ENCODE assay signal across 8 mouse cellular contexts in genomic region chr3:41564471-41565213, GRCm38 (mm10). TPM values are rescaled to one million over a fixed set of nuclear protein-coding genes. Genes with fewer than 3 reads are reported as not detected.
A peak's percentile ranks its signal among the peaks of the same experiment; 100 is the strongest.
DNase-seq lines count a peak whose midpoint lies in the region; ATAC-seq and TF ChIP-seq lines count a peak whose summit lies in the region.

No protein-coding gene starts in this region.

- TF ChIP-seq POLR2A in CH12.LX (IDR thresholded peaks at IDR 0.05; ENCODE audit: low read depth, low read length) = no peak; the same call in 1 of the 2 replicates

- H3K9me3 ChIP-seq in CH12.LX (replicated peaks; ENCODE audit: low read length) = no peaks in the 10 kb centered on the region
- no peaks in the 10 kb centered on the region for H3K9me3 ChIP-seq in heart, embryonic 14.5 days (ENCODE audit: control insufficient read depth, low read length)
- no peaks in the 10 kb centered on the region for H3K9me3 ChIP-seq in liver, embryonic 13.5 days (replicated peaks)
- H3K9me3 ChIP-seq in stomach, embryonic 14.5 days (ENCODE audit: control insufficient read depth, low read depth, low read length) = no peaks in the 10 kb centered on the region

- ATAC-seq in heart, embryonic 14.5 days (ENCODE audit: insufficient number of reproducible peaks, insufficient read depth, low FRiP score, low read depth) = 0 out of 2 replicates have a peak, but pooled peaks have one; percentile 10
- ATAC-seq in liver, embryonic 13.5 days (ENCODE audit: low read depth) = peak; percentile 66
- ATAC-seq in stomach, embryonic 14.5 days (ENCODE audit: insufficient number of reproducible peaks, insufficient read depth, low FRiP score, low read depth) = peak; percentile 70

- H3K9ac ChIP-seq in CH12.LX (ENCODE audit: insufficient read depth, low read depth) = peak overlapping the region; percentile 77
- H3K9ac ChIP-seq in heart, embryonic 14.5 days (ENCODE audit: low read length) = peak overlapping the region; percentile 92
- H3K9ac ChIP-seq in liver, embryonic 13.5 days = peak overlapping the region; percentile 96
- peak overlapping the region; percentile 69 for H3K9ac ChIP-seq in stomach, embryonic 14.5 days (replicated peaks; ENCODE audit: low read depth, low read length)

- H3K36me3 ChIP-seq in CH12.LX (replicated peaks in 1 of 2; ENCODE audit: control insufficient read depth in 1 of 2, insufficient read depth in 1 of 2, low read length in 1 of 2) = no peaks in the 10 kb centered on the region
- H3K36me3 ChIP-seq in heart, embryonic 14.5 days (ENCODE audit: control insufficient read depth, insufficient read depth, low read length) = no peaks in the 10 kb centered on the region
- no peaks in the 10 kb centered on the region for H3K36me3 ChIP-seq in liver, embryonic 13.5 days
- H3K36me3 ChIP-seq in stomach, embryonic 14.5 days (ENCODE audit: control insufficient read depth, insufficient read depth, low read length) = no peaks in the 10 kb centered on the region

- in situ Hi-C loops in CH12.LX (cut with MboI; ENCODE audit: low pct_ligation_motif_present, low pct_unique_long_range_greater_than_20kb, low sequenced_read_pairs) = loop anchor here (25.0 kb wide), 1 partner anchor 202 kb away; no protein-coding TSS in a partner anchor

- H3K79me2 ChIP-seq in CH12.LX (replicated peaks; ENCODE audit: control insufficient read depth, extremely low read depth, insufficient read depth, poor library complexity, severe bottlenecking) = peaks cover 28% of the 10 kb centered on the region

- TF ChIP-seq EP300 in CH12.LX (IDR thresholded peaks at IDR 0.05; ENCODE audit: low read length) = no peak

- peak; percentile 75 for DNase-seq in CH12.LX (ENCODE audit: extremely low read depth)
- DNase-seq in c-Kit-positive CD71-negative TER-119-negative erythroid progenitor cells, embryonic 14.5 days (ENCODE audit: low read depth) = peak; percentile 47
- peak; percentile 38 for DNase-seq in fibroblast of lung, adult 2 months (ENCODE audit: low read depth)
- DNase-seq in kidney, postnatal 10 days = peak; percentile 90
- peak; percentile 67 for DNase-seq in liver, embryonic 13.5 days
- peak; percentile 45 to 84 for DNase-seq in natural killer cell, adult 2 months (ENCODE audit: low spot score in 2 of 2)

- H3K4me1 ChIP-seq in CH12.LX (ENCODE audit: control insufficient read depth in 1 of 2, insufficient read depth in 2 of 2) = peaks cover 5 to 41% of the 10 kb centered on the region in 2 experiments; a peak in 3 of 4 replicates
- peaks cover 3 to 8% of the 10 kb centered on the region in 2 experiments; a peak in 2 of 4 replicates for H3K4me1 ChIP-seq in heart, embryonic 14.5 days (ENCODE audit: control insufficient read depth in 2 of 2, insufficient read depth in 2 of 2, low read length in 2 of 2)
- H3K4me1 ChIP-seq in liver, embryonic 13.5 days (replicated peaks) = peaks cover 49% of the 10 kb centered on the region
- H3K4me1 ChIP-seq in stomach, embryonic 14.5 days (ENCODE audit: control insufficient read depth, insufficient read depth, low read length) = peaks cover 7% of the 10 kb centered on the region; the same call in 1 of the 2 replicates

- dilution Hi-C loops in CH12.LX (cut with MboI; ENCODE audit: extremely low pct_ligation_motif_present, extremely low pct_unique_long_range_greater_than_20kb, low sequenced_read_pairs) = no loop called here

- no peaks in the 10 kb centered on the region for H3K27me3 ChIP-seq in CH12.LX (replicated peaks)
- no peaks in the 10 kb centered on the region for H3K27me3 ChIP-seq in heart, embryonic 14.5 days (ENCODE audit: control insufficient read depth, insufficient read depth, low read length)
- no peaks in the 10 kb centered on the region for H3K27me3 ChIP-seq in liver, embryonic 13.5 days
- H3K27me3 ChIP-seq in stomach, embryonic 14.5 days (ENCODE audit: control insufficient read depth, insufficient read depth, low read length) = no peaks in the 10 kb centered on the region

- peak overlapping the region; percentile 78 to 91 (median 88) for H3K4me3 ChIP-seq in CH12.LX (replicated peaks in 1 of 3; ENCODE audit: low read depth in 2 of 3, low read length in 2 of 3, poor library complexity in 1 of 3)
- H3K4me3 ChIP-seq in heart, embryonic 14.5 days (ENCODE audit: control insufficient read depth in 1 of 2, insufficient read depth in 1 of 2, low read depth in 1 of 2, low read length in 2 of 2) = peak overlapping the region; percentile 70 to 86
- H3K4me3 ChIP-seq in liver, embryonic 13.5 days (replicated peaks) = peak overlapping the region; percentile 82
- peak overlapping the region; percentile 73 for H3K4me3 ChIP-seq in stomach, embryonic 14.5 days (ENCODE audit: low read depth, low read length)

- H3K27ac ChIP-seq in CH12.LX (ENCODE audit: insufficient read depth, low read depth) = peak overlapping the region; percentile 50
- peak overlapping the region; percentile 89 to 98 for H3K27ac ChIP-seq in heart, embryonic 14.5 days (replicated peaks in 1 of 2; ENCODE audit: control insufficient read depth in 1 of 2, insufficient read depth in 1 of 2, low read depth in 2 of 2, low read length in 2 of 2)
- H3K27ac ChIP-seq in liver, embryonic 13.5 days = peak overlapping the region; percentile 96
- H3K27ac ChIP-seq in stomach, embryonic 14.5 days (ENCODE audit: low read length) = peak overlapping the region; percentile 94

- peak in 1 of 2 experiments; percentile 4; a peak in 1 of 4 replicates for TF ChIP-seq CTCF in CH12.LX (conservative IDR thresholded peaks at IDR 0.05 in 1 of 2, IDR thresholded peaks at IDR 0.05 in 1 of 2; ENCODE audit: low read depth in 2 of 2, low read length in 2 of 2)

- H3K4me2 ChIP-seq in CH12.LX (ENCODE audit: insufficient read depth, low read depth, poor library complexity, severe bottlenecking) = peak overlapping the region; percentile 85
- H3K4me2 ChIP-seq in heart, embryonic 14.5 days (ENCODE audit: low read length) = peak overlapping the region; percentile 88
- H3K4me2 ChIP-seq in liver, embryonic 13.5 days = peak overlapping the region; percentile 97
- peak overlapping the region; percentile 89 for H3K4me2 ChIP-seq in stomach, embryonic 14.5 days (replicated peaks; ENCODE audit: low read depth, low read length)

- 0% methylated on average over 46 of the region's 60 CpGs for WGBS in heart, embryonic 14.5 days
- WGBS in liver, embryonic 13.5 days (ENCODE audit: insufficient replicate concordance) = under 1% methylated on average over 38 of the region's 60 CpGs
- WGBS in stomach, embryonic 14.5 days = under 1% methylated on average over 32 of the region's 60 CpGs

- TF ChIP-seq RAD21 in CH12.LX (IDR thresholded peaks at IDR 0.05; ENCODE audit: low read depth, low read length) = no peak

TF ChIP-seq in CH12.LX, 34 proteins besides CTCF, POLR2A, EP300 and RAD21:
- TF ChIP-seq KAT2A (IDR thresholded peaks at IDR 0.05; ENCODE audit: insufficient replicate concordance, low read length) = 0 out of 2 replicates have a peak, but pooled peaks have one; percentile 6
- TF ChIP-seq ZC3H11A (IDR thresholded peaks at IDR 0.05; ENCODE audit: low read depth, low read length) = no peak
- TF ChIP-seq ZNF384 (IDR thresholded peaks at IDR 0.05; ENCODE audit: low read depth, low read length) = no peak
- peak; percentile 14; the same call in 1 of the 2 replicates for TF ChIP-seq NRF1 (IDR thresholded peaks at IDR 0.05; ENCODE audit: low read depth, low read length)
- TF ChIP-seq GABPA (IDR thresholded peaks at IDR 0.05; ENCODE audit: insufficient replicate concordance, low read depth, low read length) = no peak
- TF ChIP-seq IRF4 (IDR thresholded peaks at IDR 0.05; ENCODE audit: low read depth, low read length) = peak; percentile 12; the same call in 1 of the 2 replicates
- no peak for TF ChIP-seq RCOR1 (conservative IDR thresholded peaks at IDR 0.05; ENCODE audit: low read depth, low read length)
- TF ChIP-seq HCFC1 (IDR thresholded peaks at IDR 0.05; ENCODE audit: low read depth, low read length) = peak; percentile 22; the same call in 1 of the 2 replicates
- peak; percentile 94 for TF ChIP-seq BHLHE40 (IDR thresholded peaks at IDR 0.05; ENCODE audit: low read depth, low read length)
- TF ChIP-seq ZMIZ1 (IDR thresholded peaks at IDR 0.05; ENCODE audit: low read depth, low read length) = peak; percentile 41; the same call in 1 of the 2 replicates
- peak; percentile 23; the same call in 1 of the 2 replicates for TF ChIP-seq CHD2 (IDR thresholded peaks at IDR 0.05; ENCODE audit: low read length)
- no peak for TF ChIP-seq MAFK (IDR thresholded peaks at IDR 0.05; ENCODE audit: insufficient replicate concordance, low read length)
- TF ChIP-seq USF1 (IDR thresholded peaks at IDR 0.05; ENCODE audit: low read depth, low read length) = peak; percentile 39
- peak; percentile 63 for TF ChIP-seq SIN3A (IDR thresholded peaks at IDR 0.05; ENCODE audit: low read length)
- 0 out of 2 replicates have a peak, but pooled peaks have one; percentile 23 for TF ChIP-seq MEF2A (IDR thresholded peaks at IDR 0.05; ENCODE audit: borderline replicate concordance, low read depth, low read length)
- TF ChIP-seq MAX (IDR thresholded peaks at IDR 0.05; ENCODE audit: low read length) = peak; percentile 90
- TF ChIP-seq TCF12 (IDR thresholded peaks at IDR 0.05; ENCODE audit: low read depth, low read length) = peak; percentile 38; the same call in 1 of the 2 replicates
- TF ChIP-seq MXI1 (IDR thresholded peaks at IDR 0.05; ENCODE audit: low read depth, low read length) = peak; percentile 95
- no peak for TF ChIP-seq USF2 (conservative IDR thresholded peaks at IDR 0.05; ENCODE audit: low read depth, low read length)
- TF ChIP-seq TBP (conservative IDR thresholded peaks at IDR 0.05; ENCODE audit: low read depth, low read length) = no peak
- peak; percentile 41; the same call in 1 of the 2 replicates for TF ChIP-seq NELFE (IDR thresholded peaks at IDR 0.05; ENCODE audit: low read depth, low read length)
- peak; percentile 63; the same call in 1 of the 2 replicates for TF ChIP-seq CHD1 (IDR thresholded peaks at IDR 0.05; ENCODE audit: low read depth, low read length)
- TF ChIP-seq MYC (IDR thresholded peaks at IDR 0.05; ENCODE audit: low read depth, low read length) = peak; percentile 92
- TF ChIP-seq JUND (conservative IDR thresholded peaks at IDR 0.05; ENCODE audit: low read depth, low read length) = no peak
- TF ChIP-seq JUN (IDR thresholded peaks at IDR 0.05; ENCODE audit: insufficient read depth, low read depth, low read length) = no peak
- TF ChIP-seq ELF1 (IDR thresholded peaks at IDR 0.05; ENCODE audit: low read depth, low read length) = peak; percentile 27; the same call in 1 of the 2 replicates
TF ChIP-seq in CH12.LX: peak in this region for 17.

RNA-seq across cellular contexts. Expression of gene Jade1, which starts 9.1 kb away (rescaled TPM):
- total RNA-seq in CH12.LX (2012; rRNA removed) (10.7 and 11.9 TPM in 2 replicates), CH12.LX (2014; rRNA removed) (9.6 and 12.5 TPM in 2 replicates)
- polyA plus RNA-seq in CH12.LX (2012; ENCODE audit: insufficient read length, low read depth) = 11.0 and 12.0 TPM in 2 replicates
- polyA plus RNA-seq in heart, embryonic 14.5 days (2014; fragmentation: Nextera tagmentation; extraction: Ambion mirVana) = 16.9 and 17.3 TPM in 2 replicates
- 11.3 and 12.7 TPM in 2 replicates for polyA plus RNA-seq in liver, embryonic 13.5 days (2015; fragmentation: Nextera tagmentation; extraction: Ambion mirVana)
- 12.1 and 12.6 TPM in 2 replicates for polyA plus RNA-seq in stomach, embryonic 14.5 days (2014; fragmentation: Nextera tagmentation; extraction: Ambion mirVana)

Comparison
In these comparisons a context has a peak if more than half of its experiments do, and no peak if none do; other contexts are left out.
1. Peak in every context shown above with its lines: DNase-seq, ATAC-seq, H3K4me3 ChIP-seq and H3K27ac ChIP-seq.
2. DNase-seq: peak in every context shown above with its lines; median percentile 90 in kidney, postnatal 10 days; 75 in CH12.LX; 67 in liver, embryonic 13.5 days; 64 in natural killer cell, adult 2 months; 47 in c-Kit-positive CD71-negative TER-119-negative erythroid progenitor cells, embryonic 14.5 days; 38 in fibroblast of lung, adult 2 months.
3. ATAC-seq: peak in every context shown above with its lines; median percentile 70 in stomach, embryonic 14.5 days; 66 in liver, embryonic 13.5 days; 10 in heart, embryonic 14.5 days.